Mouse (Mus musculus) layer of hippocampus, postnatal 25 days (tissue): ENCODE results near the gene Jam2. TPM values are rescaled to one million over a fixed set of nuclear protein-coding genes. Genes with fewer than 3 reads are reported as not detected.

ENCODE experiments used
- DNase-seq, 2 experiments: peaks; one replicate each; pipeline ENCODE4 v3.0.0; 2022; ENCODE audit warnings: mixed read lengths in 2 of 2, low spot score in 1 of 2; ENCODE audit errors: extremely low spot score in 1 of 2
- total RNA-seq, 2 experiments: library from RNA; stranded (reverse); gene quantifications; 2 replicates each; pipeline ENCODE4 v1.2.3; 2021

Jam2 gene
- 10 to 100 TPM; 22.4 TPM for total RNA-seq

- DNase-seq = peak; percentile 27 to 35
Measured at GRCm38 (mm10) chr16:84774003-84774703, at the start of gene Jam2. Gene Jam2 (plus strand): TSS chr16:84774123.

- no peak for DNase-seq
Measured at GRCm38 (mm10) chr16:84734806-84735165, 39.1 kb upstream of the Jam2 start.

DNA sequence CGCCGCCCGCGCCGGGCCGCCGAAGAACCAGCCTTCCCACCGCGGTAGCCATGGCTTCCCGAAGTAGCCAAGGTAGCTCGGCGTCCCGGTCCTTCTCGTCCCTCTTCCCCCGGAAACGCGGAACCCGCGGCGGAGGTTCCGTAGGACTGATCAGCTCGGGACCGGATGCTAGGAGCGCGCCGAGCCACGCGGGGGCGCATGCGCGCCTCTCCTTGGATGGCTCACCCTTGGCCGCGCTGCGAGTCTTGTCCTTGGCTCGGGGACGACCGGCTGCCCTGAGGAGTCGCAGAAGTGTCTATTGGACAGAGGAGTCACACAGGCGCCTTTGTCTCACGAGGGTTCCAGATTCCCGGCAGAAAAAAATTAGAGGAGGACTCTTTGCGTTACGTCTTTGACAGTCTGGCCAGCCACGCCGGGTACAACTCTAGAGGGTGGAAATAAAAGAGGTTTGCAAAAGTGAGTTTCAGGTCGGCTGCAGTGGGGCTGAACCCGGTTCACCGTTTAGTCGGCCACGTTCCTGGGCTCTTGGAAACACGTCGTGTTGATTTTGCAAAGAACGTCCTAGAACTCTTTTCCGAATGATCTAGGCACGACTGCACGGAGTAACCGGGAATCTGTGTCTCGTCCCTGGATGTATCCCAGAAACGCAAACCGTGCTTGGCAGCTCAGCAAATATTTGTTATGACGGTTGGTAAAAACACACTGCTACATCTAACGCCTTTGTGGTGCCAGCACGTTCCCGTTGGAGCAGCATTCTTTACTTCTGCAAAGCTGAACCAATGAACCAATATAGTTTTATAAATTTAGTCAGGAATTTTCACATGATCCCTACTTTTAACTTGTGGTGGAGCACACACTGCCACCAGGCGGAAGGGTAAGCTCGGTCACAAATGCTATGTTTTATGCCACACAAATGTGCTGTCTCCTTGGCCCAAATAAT is 38.5 kb upstream of the Jam2 start, which contains the start of gene Mrpl39:
Gene Mrpl39 (minus strand): TSS at position 577 of the 940 bp plus-strand sequence.
- peak; percentile 99 to 100 for DNase-seq

DNA sequence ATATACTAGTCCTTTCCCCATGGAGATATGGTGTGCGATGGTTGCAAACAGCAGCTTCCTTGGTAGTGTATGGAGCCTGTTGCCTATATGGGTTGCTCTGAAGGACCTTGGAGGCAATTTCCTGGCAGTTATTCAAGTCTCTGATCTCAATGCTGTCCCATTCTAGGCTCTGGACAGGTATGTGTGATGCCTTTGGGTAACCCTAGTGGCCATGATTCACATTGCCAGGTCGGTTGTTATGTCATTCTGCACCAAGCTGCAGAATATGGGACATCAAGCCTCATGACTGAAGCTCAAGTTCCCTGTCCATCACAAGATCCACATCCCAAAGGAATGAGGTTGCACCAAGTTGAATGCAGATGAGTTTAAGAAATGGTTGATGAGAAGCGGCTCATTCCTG is 36.6 kb upstream of the Jam2 start:
- no peak for DNase-seq

GRCm38 (mm10) chr16:84744703-84745490 is 29.0 kb upstream of the Jam2 start:
- DNase-seq = no peak

DNA sequence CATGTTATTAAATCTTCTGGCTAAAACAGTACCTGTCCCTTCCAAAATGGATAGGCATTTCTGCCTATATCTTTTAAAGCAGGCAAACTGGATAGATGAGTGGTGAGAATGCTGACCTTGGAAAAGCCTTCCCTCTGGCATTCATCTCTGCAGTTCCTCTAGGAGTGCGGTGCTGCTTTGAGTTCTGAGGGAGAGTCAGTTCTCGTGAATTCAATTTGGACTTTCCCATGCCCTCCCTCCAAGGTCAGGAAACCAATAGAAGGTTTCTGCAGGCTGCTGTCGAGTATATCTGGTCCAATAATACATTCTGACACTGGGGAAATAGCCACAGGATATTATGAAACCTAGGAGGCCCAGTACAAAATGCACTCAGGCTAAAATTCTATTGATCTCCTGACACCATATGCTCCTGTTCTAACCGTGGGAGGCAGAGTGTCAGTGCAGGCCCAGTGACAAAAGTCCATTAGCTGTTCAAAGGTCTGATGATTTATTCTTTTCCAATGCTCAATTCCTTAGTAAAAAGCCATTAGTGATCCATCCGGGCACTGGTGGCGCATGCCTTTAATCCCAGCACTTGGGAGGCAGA is 28.1 kb upstream of the Jam2 start:
- no peak for DNase-seq

DNA sequence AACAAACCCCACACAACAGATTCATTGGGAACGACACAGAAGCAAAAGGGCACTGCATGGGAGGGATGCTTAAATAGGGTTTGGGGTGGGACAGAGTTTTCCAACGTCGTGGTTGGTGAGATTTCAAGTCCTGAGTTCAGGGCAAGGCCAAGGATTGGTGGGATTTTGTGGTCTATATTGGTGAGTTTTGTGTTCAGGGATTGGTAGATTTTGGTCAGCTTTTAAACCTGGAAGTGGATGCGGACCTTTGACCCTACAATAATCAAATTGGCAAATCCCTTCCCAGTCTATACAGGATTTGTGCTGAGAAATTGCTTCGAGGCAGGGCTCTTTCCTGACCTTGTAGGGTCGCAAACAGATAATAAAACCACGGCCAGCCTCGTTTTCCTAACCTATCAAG is 6.0 kb upstream of the Jam2 start:
- DNase-seq = no peak

- no peak for DNase-seq
Measured at GRCm38 (mm10) chr16:84769182-84769581, 4.7 kb upstream of the Jam2 start.

DNA sequence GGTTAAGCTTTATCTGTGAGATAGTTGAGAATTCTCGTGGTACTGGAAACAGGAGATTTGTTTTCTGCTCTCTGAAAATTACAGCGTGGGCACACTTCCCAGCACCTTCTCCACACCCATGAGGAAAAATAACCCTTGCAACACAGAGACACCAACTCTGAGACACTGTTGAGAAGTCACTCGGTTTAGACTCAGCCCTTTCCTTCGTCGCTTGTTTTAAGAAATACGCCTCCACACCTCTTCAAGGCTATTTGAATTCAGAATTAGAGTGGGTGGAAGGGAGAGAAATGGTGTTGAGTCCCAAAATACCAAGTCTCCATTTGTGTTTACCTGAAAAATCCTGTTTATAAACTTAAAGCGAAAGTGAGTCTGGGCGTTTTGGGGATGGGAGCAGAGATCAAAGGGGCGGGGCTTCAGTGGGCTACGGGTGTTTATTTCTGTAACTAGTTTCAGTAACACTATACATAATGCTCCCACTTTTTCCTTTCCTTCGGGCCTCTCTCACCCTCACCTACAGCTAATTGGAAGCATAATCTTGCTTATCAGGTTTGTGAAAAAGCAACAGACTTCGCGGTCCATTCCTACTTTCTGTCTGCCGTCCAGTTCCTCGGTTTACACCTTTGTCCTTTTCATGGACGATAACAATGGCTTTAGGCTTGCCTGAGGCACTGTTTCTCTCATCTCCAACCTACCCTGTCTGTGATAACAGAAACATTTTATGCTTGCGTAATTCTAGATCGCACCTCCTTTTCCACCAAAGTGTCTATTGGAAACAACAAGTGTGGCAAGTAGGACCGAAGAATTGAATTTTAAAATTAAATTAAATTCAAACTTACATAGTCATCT is 4.1 kb upstream of the Jam2 start:
- DNase-seq = no peak

GRCm38 (mm10) chr16:84770891-84771290 is 3.0 kb upstream of the Jam2 start:
- DNase-seq = no peak

DNA sequence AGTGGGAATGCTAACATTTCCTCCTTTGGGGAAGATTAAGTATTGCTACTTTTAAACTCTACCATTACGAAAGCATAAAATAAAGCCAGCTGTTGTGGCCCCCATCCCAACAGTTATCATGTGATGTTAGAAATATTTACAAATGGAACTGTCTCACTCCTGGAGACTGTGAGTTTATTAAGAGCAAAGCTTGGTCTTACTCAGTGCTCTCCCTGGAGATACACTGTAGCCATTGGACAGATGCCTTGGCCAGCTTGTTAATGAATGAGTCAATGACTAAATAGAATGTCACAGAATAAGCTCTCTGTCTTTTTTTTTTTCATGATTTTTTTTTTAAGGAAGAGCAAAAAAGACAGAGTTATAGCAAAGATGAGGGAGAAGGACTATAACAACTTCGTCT is 2.5 kb upstream of the Jam2 start:
- DNase-seq = no peak

DNA sequence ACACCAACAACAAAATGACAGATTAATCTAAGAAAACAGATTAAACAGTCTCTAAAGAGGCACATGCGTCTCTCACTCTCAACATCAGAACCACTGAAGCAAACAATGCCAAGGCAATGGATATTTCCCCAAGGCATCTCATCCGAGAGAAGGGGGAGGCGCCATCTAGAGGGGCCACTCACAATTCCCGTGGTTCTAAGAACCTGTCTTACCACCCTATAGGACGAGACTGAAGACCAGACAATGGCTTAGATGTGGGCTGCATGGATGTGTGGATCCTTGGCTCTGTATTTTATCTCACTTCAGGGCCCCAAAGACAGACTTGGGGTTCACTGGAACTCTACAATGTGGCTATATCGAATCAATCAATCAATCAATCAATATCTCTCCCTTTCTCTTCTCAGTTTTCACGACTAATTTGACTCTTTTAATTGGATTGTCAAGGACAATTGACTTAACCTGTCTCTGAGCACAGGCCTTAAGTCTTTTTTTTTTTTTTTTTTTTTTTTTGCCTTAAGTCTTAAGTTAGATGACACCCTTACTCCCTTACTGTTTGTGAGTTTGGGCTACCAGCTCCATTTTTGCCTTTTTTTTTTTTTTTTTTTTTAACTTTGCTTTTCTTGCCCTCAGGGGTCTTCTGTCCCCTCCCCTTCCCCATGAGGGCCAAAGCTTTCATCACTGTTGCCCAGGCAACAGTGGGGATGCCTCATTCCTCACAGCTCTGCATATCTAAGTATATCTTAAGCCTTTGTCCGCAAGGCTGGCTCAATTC is 1.2 kb upstream of the Jam2 start:
- DNase-seq = no peak

GRCm38 (mm10) chr16:84773268-84773861 is 558 bp upstream of the Jam2 start:
- no peak for DNase-seq

GRCm38 (mm10) chr16:84774761-84775231 is 873 bp downstream of the Jam2 start:
- peak; percentile 46 to 47 for DNase-seq

GRCm38 (mm10) chr16:84775356-84775755 is 1.4 kb downstream of the Jam2 start:
- no peak for DNase-seq

GRCm38 (mm10) chr16:84776089-84776784 is 2.3 kb downstream of the Jam2 start:
- DNase-seq = no peak

DNA sequence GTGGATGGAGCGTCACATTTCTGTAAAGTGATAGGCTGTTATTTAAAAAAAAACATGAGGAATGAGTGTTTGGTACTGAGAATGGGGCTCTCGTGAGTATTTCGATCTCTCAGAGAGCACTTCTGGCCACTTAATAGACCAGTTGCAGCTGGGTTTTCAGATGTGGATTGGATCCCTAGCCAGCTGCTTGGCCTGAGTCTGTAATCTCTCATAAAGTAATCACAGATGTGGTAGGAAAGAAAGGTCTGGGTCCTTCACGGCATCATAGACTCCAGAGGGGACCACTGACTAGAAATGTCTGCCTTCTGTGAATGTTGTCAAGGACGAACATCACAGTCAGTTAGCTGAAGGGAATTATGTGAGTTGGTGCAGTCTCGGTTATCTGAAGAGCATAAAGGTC is 4.5 kb downstream of the Jam2 start:
- no peak for DNase-seq
